Mouse (Mus musculus) lung, postnatal 0 days (tissue): ENCODE data around the gene Lhfpl2.

Experiments used
- CTCF ChIP-seq: IDR thresholded peaks from 2 replicates; pipeline ENCODE4 v1.5.1; 2016; ENCODE audit warnings: antibody characterized with exemption, mild to moderate bottlenecking
- EP300 ChIP-seq: IDR thresholded peaks from 2 replicates; pipeline ENCODE4 v1.6.1; 2016; ENCODE audit warnings: antibody characterized with exemption, mild to moderate bottlenecking, control low read depth

- no peak for TF ChIP-seq CTCF
- TF ChIP-seq EP300 = no peak
Observed at GRCm38 (mm10) chr13:94184726-94185456, 127.3 kb downstream of the Lhfpl2 start.
